Mouse (Mus musculus) liver, embryonic 14.5 days (tissue): Measurements from ENCODE around the gene Zfp710. TPM values are rescaled to one million over a fixed set of nuclear protein-coding genes. Genes with fewer than 3 reads are reported as not detected.

Experiments used
- ATAC-seq: fragments of 200-750 bp; cut with Nextera tagmentation; 2 replicates; pipeline ENCODE4 v1.8.0; 2017; ENCODE audit warnings: moderate number of reproducible peaks, mild to moderate bottlenecking, moderate library complexity; ENCODE audit not compliant: insufficient read depth
- DNase-seq, 3 experiments: peaks; one replicate each; pipeline ENCODE4 v3.0.0-alpha.2; 2012 to 2013; ENCODE audit warnings: low read depth in 3 of 3, low spot score in 3 of 3
- H3K27ac ChIP-seq: fragments of 300-500 bp; sonication (generic); 2 replicates; pipeline ENCODE4 v1.5.1; 2014; ENCODE audit warnings: moderate library complexity, mild to moderate bottlenecking, control low read depth, inconsistent platforms
- H3K27me3 ChIP-seq: fragments of 300-500 bp; sonication (generic); 2 replicates; pipeline ENCODE4 v1.6.1; 2014; ENCODE audit warnings: mild to moderate bottlenecking, low read length, moderate library complexity; ENCODE audit not compliant: control insufficient read depth, insufficient read depth
- H3K36me3 ChIP-seq: fragments of 300-500 bp; sonication (generic); replicated peaks from 2 replicates; pipeline ENCODE4 v1.6.1; 2014; ENCODE audit warnings: low read depth; ENCODE audit not compliant: control insufficient read depth, insufficient read depth
- H3K4me1 ChIP-seq, 2 experiments: fragments of 200-500 bp in 1 of 2; fragments of 300-500 bp in 1 of 2; sonication (generic) in 1 of 2; replicated peaks; 2 replicates each; pipeline ENCODE4 v1.6.1; 2012 to 2014; ENCODE audit warnings: antibody characterized with exemption in 1 of 2, inconsistent platforms in 1 of 2, low read length in 1 of 2; ENCODE audit not compliant: control insufficient read depth in 2 of 2, insufficient read depth in 2 of 2
- H3K4me2 ChIP-seq: fragments of 300-500 bp; sonication (generic); 2 replicates; pipeline ENCODE4 v1.6.1; 2014; ENCODE audit warnings: low read depth, mild to moderate bottlenecking, control low read depth, moderate library complexity
- H3K4me3 ChIP-seq, 2 experiments: fragments of 200-500 bp in 1 of 2; fragments of 300-500 bp in 1 of 2; sonication (generic) in 1 of 2; 2 replicates each; pipeline ENCODE4 v1.5.1; 2012 to 2014; ENCODE audit warnings: low read depth in 2 of 2, low read length in 2 of 2, mild to moderate bottlenecking in 2 of 2, control low read depth in 1 of 2, inconsistent platforms in 1 of 2, moderate library complexity in 1 of 2; ENCODE audit not compliant: insufficient read depth in 1 of 2
- H3K9ac ChIP-seq: fragments of 300-500 bp; sonication (generic); replicated peaks from 2 replicates; pipeline ENCODE4 v1.6.1; 2014; ENCODE audit warnings: mild to moderate bottlenecking, control low read depth, moderate library complexity
- H3K9me3 ChIP-seq: fragments of 300-500 bp; sonication (generic); 2 replicates; pipeline ENCODE4 v1.6.1; 2016; ENCODE audit warnings: low read length, mixed read lengths; ENCODE audit not compliant: control insufficient read depth
- CTCF ChIP-seq: IDR thresholded peaks from 2 replicates; pipeline ENCODE4 v1.5.1; 2016; ENCODE audit warnings: antibody characterized with exemption, low read depth, control low read depth
- EP300 ChIP-seq: IDR thresholded peaks from 2 replicates; pipeline ENCODE4 v1.6.1; 2016; ENCODE audit warnings: antibody characterized with exemption, low read depth
- WGBS: fragments of 180-500 bp; shearing (Covaris S2); extraction: QIAGEN DNeasy Blood & Tissue Kit; methylation state at CpG from one replicate; pipeline ENCODE4 v1.1.7; 2014; ENCODE audit not compliant: insufficient replicate concordance; 5-methylcytosine and 5-hydroxymethylcytosine counted together
- polyA plus RNA-seq, 2 experiments: library from polyadenylated mRNA; depleted of rRNA in 1 of 2; stranded (reverse) in 1 of 2; unstranded in 1 of 2; fragments of >200 nt; fragmentation: Nextera tagmentation in 1 of 2; extraction: Ambion mirVana in 1 of 2; gene quantifications; 2 replicates each; pipeline versions ENCODE4 v1.2.1 to v1.2.3; 2012 to 2014

Gene Zfp710
- polyA plus RNA-seq, 2 experiments = 3.7 to 5.9 TPM

- Histone ChIP-seq H3K4me2 (no peak overlapping the region), H3K27me3 (no peaks in the 10 kb centered on the region), H3K9ac (no peak overlapping the region), H3K9me3 (no peaks in the 10 kb centered on the region), H3K36me3 (no peaks in the 10 kb centered on the region), H3K4me3 (no peak overlapping the region), H3K4me1 (peaks cover 0 to 10% of the 10 kb centered on the region in 2 experiments; a peak in 3 of 4 replicates), H3K27ac (no peak overlapping the region)
- peak; percentile 44; the same call in 1 of the 2 replicates for ATAC-seq
- WGBS = 19% methylated on average over 1 of the region's 1 CpGs
- TF ChIP-seq EP300 (no peak), CTCF (no peak)
- no peak for DNase-seq
Observed at GRCm38 (mm10) chr7:80135173-80135532, 110.5 kb downstream of the Zfp710 start.

- DNase-seq (no peak), ATAC-seq (no peak)
- H3K9ac ChIP-seq = no peak overlapping the region
- TF ChIP-seq EP300 (no peak), CTCF (no peak)
- no peaks in the 10 kb centered on the region for H3K9me3 ChIP-seq
- no peak overlapping the region for H3K4me3 ChIP-seq
- no peak overlapping the region for H3K27ac ChIP-seq
- no peaks in the 10 kb centered on the region for H3K27me3 ChIP-seq
- no peaks in the 10 kb centered on the region for H3K36me3 ChIP-seq
- WGBS = 55% methylated on average over 1 of the region's 1 CpGs
- no peak overlapping the region for H3K4me2 ChIP-seq
- peaks cover 1 to 16% of the 10 kb centered on the region in 2 experiments for H3K4me1 ChIP-seq
Observed at GRCm38 (mm10) chr7:80138375-80138774, 113.8 kb downstream of the Zfp710 start.

- H3K4me1 ChIP-seq = peaks cover 24 to 32% of the 10 kb centered on the region in 2 experiments
- H3K9ac ChIP-seq = no peak overlapping the region
- no peaks in the 10 kb centered on the region for H3K27me3 ChIP-seq
- H3K4me3 ChIP-seq = no peak overlapping the region
- TF ChIP-seq EP300 (no peak), CTCF (peak; percentile 91)
- H3K27ac ChIP-seq = no peak overlapping the region
- peak; percentile 60 for ATAC-seq
- no peaks in the 10 kb centered on the region for H3K9me3 ChIP-seq
- H3K36me3 ChIP-seq = no peaks in the 10 kb centered on the region
- WGBS = 20% methylated on average over 9 of the region's 9 CpGs
- peak in 1 of 3 experiments; percentile 56 for DNase-seq
- H3K4me2 ChIP-seq = no peak overlapping the region
Observed at GRCm38 (mm10) chr7:80140815-80141214, 116.2 kb downstream of the Zfp710 start.

Other genes starting within 250 kb of the Zfp710 start
- gene Mesp1, start 231.0 kb upstream of the Zfp710 start, polyA plus RNA-seq (2012; rRNA removed) = 0.02 TPM in 1 of 2 replicates, not detected in the other
- gene Mesp1, start 231.0 kb upstream of the Zfp710 start, polyA plus RNA-seq (2014; fragmentation: Nextera tagmentation; extraction: Ambion mirVana) = not detected in 2 replicates
- gene Mesp2, start 214.1 kb upstream of the Zfp710 start, polyA plus RNA-seq (2012; rRNA removed) = 0.04 TPM in 1 of 2 replicates, not detected in the other
- gene Mesp2, start 214.1 kb upstream of the Zfp710 start, polyA plus RNA-seq (2014; fragmentation: Nextera tagmentation; extraction: Ambion mirVana) = 0.06 TPM in 1 of 2 replicates, not detected in the other
- gene Anpep, start 163.8 kb upstream of the Zfp710 start, polyA plus RNA-seq (2012; rRNA removed) = 16.1 and 16.9 TPM in 2 replicates
- gene Anpep, start 163.8 kb upstream of the Zfp710 start, polyA plus RNA-seq (2014; fragmentation: Nextera tagmentation; extraction: Ambion mirVana) = 14.9 and 18.1 TPM in 2 replicates
- gene Ap3s2, start 104.2 kb upstream of the Zfp710 start, polyA plus RNA-seq (2012; rRNA removed) = 4.9 and 5.6 TPM in 2 replicates
- gene Ap3s2, start 104.2 kb upstream of the Zfp710 start, polyA plus RNA-seq (2014; fragmentation: Nextera tagmentation; extraction: Ambion mirVana) = 10.5 and 12.2 TPM in 2 replicates
- 1.9 TPM in 2 replicates for gene Arpin, start 89.5 kb upstream of the Zfp710 start, polyA plus RNA-seq (2012; rRNA removed)
- gene Arpin, start 89.5 kb upstream of the Zfp710 start, polyA plus RNA-seq (2014; fragmentation: Nextera tagmentation; extraction: Ambion mirVana) = 3.1 and 4.1 TPM in 2 replicates
- 83.7 and 88.2 TPM in 2 replicates for gene Idh2, start 90.6 kb downstream of the Zfp710 start, polyA plus RNA-seq (2012; rRNA removed)
- 128 and 132 TPM in 2 replicates for gene Idh2, start 90.6 kb downstream of the Zfp710 start, polyA plus RNA-seq (2014; fragmentation: Nextera tagmentation; extraction: Ambion mirVana)
- gene Sema4b, start 162.0 kb downstream of the Zfp710 start, polyA plus RNA-seq (2012; rRNA removed) = 6.1 and 6.4 TPM in 2 replicates
- gene Sema4b, start 162.0 kb downstream of the Zfp710 start, polyA plus RNA-seq (2014; fragmentation: Nextera tagmentation; extraction: Ambion mirVana) = 8.5 and 9.9 TPM in 2 replicates
- 43.1 and 45.9 TPM in 2 replicates for gene Cib1, start 208.0 kb downstream of the Zfp710 start, polyA plus RNA-seq (2012; rRNA removed)
- 90.6 and 94.2 TPM in 2 replicates for gene Cib1, start 208.0 kb downstream of the Zfp710 start, polyA plus RNA-seq (2014; fragmentation: Nextera tagmentation; extraction: Ambion mirVana)
- 1.3 TPM in 2 replicates for gene Gdpgp1, start 208.1 kb downstream of the Zfp710 start, polyA plus RNA-seq (2012; rRNA removed)
- 1.1 and 1.2 TPM in 2 replicates for gene Gdpgp1, start 208.1 kb downstream of the Zfp710 start, polyA plus RNA-seq (2014; fragmentation: Nextera tagmentation; extraction: Ambion mirVana)
- 0.11 and 0.23 TPM in 2 replicates for gene Ttll13, start 221.6 kb downstream of the Zfp710 start, polyA plus RNA-seq (2012; rRNA removed)
- 0.18 and 0.20 TPM in 2 replicates for gene Ttll13, start 221.6 kb downstream of the Zfp710 start, polyA plus RNA-seq (2014; fragmentation: Nextera tagmentation; extraction: Ambion mirVana)
- 14.2 and 21.4 TPM in 2 replicates for gene Ngrn, start 236.4 kb downstream of the Zfp710 start, polyA plus RNA-seq (2012; rRNA removed)
- gene Ngrn, start 236.4 kb downstream of the Zfp710 start, polyA plus RNA-seq (2014; fragmentation: Nextera tagmentation; extraction: Ambion mirVana) = 26.7 and 28.3 TPM in 2 replicates
- 5.3 and 6.7 TPM in 2 replicates for gene Vps33b, start 244.8 kb downstream of the Zfp710 start, polyA plus RNA-seq (2012; rRNA removed)
- gene Vps33b, start 244.8 kb downstream of the Zfp710 start, polyA plus RNA-seq (2014; fragmentation: Nextera tagmentation; extraction: Ambion mirVana) = 3.6 and 4.2 TPM in 2 replicates